Mouse (Mus musculus): Measurements from ENCODE around the gene Gm44805.
"Not testable (repeated sequence)": the region's sequence is repeated elsewhere in the genome, so short reads cannot be mapped to it uniquely, and the experiment has no call there.

Gm44805 gene

GRCm38 (mm10) chr7:19699827-19700148 lies 18.6 kb upstream of the Gm44805 start:
- no peak for DNase-seq (ENCODE audit: low read depth, low spot score)

GRCm38 (mm10) chr7:19698907-19699826 lies 17.9 kb upstream of the Gm44805 start, which contains the start of gene Apoe:
Gene Apoe (minus strand): TSS chr7:19699188.
- peak; percentile 75 for DNase-seq (ENCODE audit: low read depth, low spot score)

DNA sequence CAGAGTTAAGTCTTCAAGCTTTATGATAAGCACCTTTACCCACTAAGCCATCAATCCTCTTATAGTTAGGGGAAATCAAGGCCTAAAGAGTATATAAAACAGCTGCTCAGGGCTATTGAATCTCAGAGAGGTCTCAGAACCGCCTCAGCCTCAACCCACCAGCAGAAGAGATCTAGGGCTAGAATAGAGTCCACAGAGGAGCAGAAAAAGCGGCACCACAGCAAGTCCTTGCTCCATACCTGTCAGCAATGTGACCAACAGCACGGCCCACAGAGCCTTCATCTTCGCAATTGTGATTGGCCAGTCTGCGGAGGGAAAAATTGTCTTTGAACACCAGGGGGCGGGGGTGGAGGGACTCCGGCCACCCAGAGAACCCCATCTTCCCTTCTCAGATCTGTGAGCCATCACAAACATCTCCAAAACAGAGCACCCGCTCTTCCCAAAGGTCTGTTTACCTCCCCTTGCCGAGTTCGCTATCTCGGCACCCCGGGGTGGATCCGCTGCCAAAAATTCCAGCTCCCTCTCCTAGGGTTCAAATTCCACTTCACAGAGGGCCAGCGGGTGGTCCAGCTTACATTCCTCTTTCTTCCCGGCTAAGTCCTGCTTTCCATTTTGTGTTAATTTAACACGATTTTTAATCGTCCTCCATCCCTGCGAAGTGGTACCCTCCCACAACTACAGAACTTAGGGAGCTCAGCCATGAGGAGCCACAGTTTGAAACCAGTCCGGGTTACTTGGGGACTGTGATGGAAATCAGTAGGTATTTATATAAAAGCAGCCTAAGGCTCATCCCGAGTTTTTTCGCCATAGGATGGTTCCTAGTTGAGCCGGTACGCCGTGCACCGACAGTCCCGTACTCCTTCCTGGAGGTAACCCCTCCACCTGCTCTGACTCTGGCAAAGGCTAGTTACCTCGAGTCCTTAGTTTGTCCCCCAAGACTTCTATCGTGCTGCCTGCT lies 17.0 kb upstream of the Gm44805 start:
- DNase-seq (ENCODE audit: low read depth, low spot score), result no peak

DNA sequence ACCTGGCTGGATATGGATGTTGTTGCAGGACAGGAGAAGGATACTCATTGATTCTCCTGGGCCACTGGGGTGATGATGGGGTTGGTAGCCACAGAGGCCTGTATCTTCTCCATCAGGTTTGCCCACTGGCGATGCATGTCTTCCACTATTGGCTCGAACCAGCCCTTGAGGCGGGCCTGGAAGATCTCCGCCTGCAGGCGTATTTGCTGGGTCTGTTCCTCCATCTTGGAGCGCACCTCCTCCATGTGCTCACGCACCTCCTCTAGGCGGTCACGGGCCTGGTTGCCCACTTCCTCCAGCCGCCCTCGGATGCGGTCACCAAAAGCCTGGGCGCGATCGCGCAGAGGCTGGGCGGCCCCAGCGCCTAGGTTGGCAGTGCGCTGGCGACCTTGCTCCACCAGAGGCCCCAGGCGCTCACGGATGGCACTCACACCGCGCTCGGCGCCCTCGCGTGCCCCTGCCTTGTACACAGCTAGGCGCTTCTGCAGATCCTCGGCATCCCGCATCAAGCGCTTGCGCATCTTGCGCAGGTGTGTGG lies 15.2 kb upstream of the Gm44805 start:
- DNase-seq (ENCODE audit: low read depth, low spot score), result no peak

DNA sequence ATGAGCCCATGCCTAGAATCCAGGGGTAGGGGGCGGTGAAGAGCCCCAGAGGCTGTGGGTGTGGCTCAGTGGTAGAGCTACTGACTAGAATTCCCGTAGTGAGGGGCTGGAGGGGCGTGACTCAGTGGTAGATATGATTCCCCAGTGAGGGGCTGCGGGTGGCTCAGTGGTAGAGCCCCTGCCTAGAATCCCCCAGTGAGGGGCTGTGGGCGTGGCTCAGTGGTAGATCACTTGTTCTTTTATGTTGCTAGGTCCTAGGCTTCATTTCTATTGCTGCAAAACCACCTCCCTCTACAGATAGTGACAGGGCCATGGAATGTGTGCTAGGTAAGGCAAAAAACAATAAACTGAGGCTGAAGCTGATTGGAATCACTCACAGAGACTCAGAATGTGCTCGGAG lies 14.7 kb upstream of the Gm44805 start:
- DNase-seq (ENCODE audit: low read depth, low spot score), result no peak

DNA sequence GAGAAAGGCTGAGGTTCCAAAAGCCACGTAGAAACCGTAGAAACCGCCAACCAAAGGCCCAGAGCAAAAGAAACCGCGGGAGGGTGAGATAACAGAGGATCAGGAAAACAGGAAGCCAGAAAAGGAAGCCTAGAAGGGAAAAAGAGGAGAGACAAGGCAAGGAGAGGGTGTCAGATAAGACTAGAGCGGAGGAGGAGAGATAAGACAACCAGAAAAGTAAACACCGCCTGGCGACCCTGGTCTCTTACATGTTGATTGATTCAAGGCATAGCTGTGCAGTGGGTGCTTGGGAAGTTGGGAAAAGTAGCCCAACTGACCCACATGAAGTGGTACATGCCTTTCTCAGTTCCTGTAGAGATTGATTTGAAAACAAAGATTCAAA lies 14.0 kb upstream of the Gm44805 start:
- no peak for DNase-seq (ENCODE audit: low read depth, low spot score)

- no peak for DNase-seq (ENCODE audit: low read depth, low spot score)
Observed at GRCm38 (mm10) chr7:19694336-19695212, 13.4 kb upstream of the Gm44805 start.

DNA sequence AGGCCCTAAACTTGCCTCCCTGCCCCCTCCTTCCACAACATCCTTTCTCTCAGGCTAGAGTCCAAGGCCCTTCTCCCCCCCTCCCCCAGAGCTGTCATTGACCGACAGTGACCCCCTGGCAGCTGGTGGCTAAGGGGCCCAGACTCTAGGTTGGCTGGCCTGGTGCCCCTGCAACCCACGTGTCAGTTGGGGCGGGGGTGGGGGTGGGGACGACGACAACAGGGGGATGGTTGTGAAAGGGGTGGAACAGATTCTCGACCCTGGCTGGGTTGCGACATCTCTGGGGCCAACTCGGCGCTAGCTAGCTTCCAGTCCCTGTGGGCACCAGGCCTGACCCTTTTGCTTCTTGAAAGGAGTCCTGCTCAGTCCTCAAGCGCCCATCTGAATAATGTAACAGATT lies 12.2 kb upstream of the Gm44805 start:
- DNase-seq (ENCODE audit: low read depth, low spot score), result no peak

DNA sequence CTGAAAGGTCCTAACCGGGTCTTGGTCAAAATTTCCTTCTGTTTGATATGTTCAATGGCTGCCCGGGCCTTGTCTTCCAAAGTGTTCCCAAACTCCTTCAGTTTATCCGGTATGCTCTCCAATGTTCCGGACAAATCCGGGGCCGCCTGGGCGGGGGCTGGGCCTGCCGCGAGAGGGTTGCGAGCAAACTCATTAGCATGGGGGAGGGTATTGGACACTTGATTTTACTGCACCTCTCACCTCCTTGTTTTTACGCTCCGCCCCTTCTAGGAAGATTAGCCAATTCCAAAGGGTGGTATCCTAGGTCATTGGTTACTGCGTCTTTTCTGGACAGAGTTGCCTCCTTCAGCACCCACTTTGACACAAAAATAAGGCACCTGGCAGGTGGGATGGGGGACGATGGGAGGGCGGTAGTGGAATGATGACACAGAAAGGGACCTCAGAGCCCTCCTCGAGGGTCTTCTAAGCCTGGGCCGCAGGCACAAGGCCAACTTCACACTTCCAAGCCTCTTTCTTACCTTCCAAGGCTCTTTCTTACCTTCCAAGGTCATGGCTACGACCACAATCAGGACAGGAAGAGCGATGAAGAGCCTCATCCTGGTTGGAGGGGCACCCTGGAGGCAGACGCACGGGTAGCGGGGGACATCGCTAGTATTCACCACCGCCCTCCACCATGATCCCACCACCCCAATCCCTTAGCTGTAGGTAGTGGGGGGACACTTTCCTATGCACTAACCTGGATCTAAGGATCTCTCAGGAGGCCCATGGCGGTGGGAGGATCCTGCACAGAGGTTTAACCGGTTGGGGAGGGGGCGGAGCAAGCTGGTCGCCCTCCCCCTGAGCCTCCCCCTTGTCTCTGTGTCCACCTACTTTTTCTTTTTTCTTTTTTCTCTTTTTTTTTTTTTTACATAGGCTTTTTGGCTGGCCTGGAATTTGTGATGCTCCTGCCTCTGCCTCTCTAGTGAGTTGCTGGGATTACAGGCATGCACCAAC lies 10.9 kb upstream of the Gm44805 start, which contains the start of gene Apoc1:
Apoc1 (minus strand) TSS at position 788 of the 993 bp plus-strand sequence.
- DNase-seq (ENCODE audit: low read depth, low spot score), result no peak

GRCm38 (mm10) chr7:19691434-19691833 lies 10.2 kb upstream of the Gm44805 start:
- no peak for DNase-seq (ENCODE audit: low read depth, low spot score)

- DNase-seq (ENCODE audit: low read depth, low spot score), result no peak
Observed at GRCm38 (mm10) chr7:19690845-19691244, 9.6 kb upstream of the Gm44805 start.

- no peak for DNase-seq (ENCODE audit: low read depth, low spot score)
Observed at GRCm38 (mm10) chr7:19688611-19689010, 7.4 kb upstream of the Gm44805 start.

DNA sequence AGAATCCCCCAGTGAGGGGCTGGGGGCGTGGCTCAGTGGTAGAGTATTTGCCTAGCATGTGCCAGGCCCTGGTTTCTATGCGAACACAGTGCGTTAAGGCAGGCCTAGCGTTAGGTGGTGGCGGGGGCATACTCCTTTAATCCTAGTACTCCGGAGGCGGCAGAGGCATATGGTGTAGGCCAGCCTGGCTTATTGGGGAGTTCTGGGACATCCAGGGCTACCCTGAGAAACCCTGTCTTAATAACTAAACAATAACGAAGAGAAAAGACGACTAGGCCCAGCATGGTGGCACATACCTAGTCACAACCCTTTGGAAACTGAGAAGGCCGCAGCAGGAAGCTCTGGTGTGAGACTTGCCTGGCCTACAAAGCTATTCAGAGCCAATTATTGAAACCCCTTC lies 6.9 kb upstream of the Gm44805 start:
- no peak for DNase-seq (ENCODE audit: low read depth, low spot score)

- not testable (repeated sequence) for DNase-seq (ENCODE audit: low read depth, low spot score)
Observed at GRCm38 (mm10) chr7:19686927-19687583, 5.8 kb upstream of the Gm44805 start.

DNA sequence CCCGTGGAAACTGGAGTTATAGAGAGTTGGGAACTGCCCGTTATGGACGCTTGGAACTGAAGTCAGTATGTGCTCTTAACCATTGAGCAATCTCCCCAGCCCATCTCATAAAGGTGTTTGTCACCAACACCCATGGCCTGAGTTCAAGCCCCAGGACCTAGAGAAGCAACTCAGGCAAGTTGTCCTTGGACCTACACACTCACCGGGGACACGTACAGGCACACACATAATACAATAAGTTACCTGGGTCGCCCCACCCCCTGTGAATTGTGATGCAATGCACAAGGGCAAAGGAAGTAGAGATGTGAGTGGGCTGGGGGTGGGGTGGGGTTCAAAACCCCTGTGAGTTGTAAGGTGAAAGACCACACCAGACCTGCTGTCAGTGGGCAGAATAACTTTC lies 5.3 kb upstream of the Gm44805 start:
- no peak for DNase-seq (ENCODE audit: low read depth, low spot score)

- no peak for DNase-seq (ENCODE audit: low read depth, low spot score)
Observed at GRCm38 (mm10) chr7:19685374-19685773, 4.2 kb upstream of the Gm44805 start.

DNA sequence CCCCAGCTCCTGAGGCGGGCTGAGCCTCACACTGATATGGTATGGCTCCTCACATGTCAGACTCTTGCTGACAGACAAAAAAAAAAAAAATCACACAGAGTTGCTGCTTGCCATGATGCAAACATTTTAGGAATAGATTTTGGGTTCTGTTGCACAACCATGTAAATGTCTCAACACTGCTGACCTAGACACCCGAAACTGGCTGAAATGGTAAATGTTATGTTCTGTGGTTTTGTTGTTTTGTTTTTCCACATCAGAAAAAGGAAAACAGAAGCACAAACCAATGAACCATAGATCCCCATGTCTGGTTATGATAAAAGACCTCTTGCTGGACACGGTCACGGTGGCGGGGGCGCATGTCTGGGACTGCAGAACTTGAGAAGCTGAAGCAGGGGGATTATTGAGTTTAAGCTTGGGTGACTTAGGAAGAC lies 2.6 kb upstream of the Gm44805 start:
- peak; percentile 82 for DNase-seq (ENCODE audit: low read depth, low spot score)

GRCm38 (mm10) chr7:19682979-19683378 lies 1.8 kb upstream of the Gm44805 start:
- DNase-seq (ENCODE audit: low read depth, low spot score), result no peak

- DNase-seq (ENCODE audit: low read depth, low spot score), result no peak
Observed at GRCm38 (mm10) chr7:19680702-19681101, 521 bp downstream of the Gm44805 start.

Data from A20 (cell line).